Mouse (Mus musculus) intestine, embryonic 16.5 days (tissue): ENCODE data around the gene Gjd3. TPM values are rescaled to one million over a fixed set of nuclear protein-coding genes. Genes with fewer than 3 reads are reported as not detected.
"Not testable (repeated sequence)": the region's sequence is repeated elsewhere in the genome, so short reads cannot be mapped to it uniquely, and the experiment has no call there.

ENCODE experiments used
- ATAC-seq: fragments of 200-750 bp; cut with Nextera tagmentation; 2 replicates; pipeline ENCODE4 v1.8.0; 2017; ENCODE audit warnings: moderate TSS enrichment, moderate library complexity
- H3K27ac ChIP-seq: fragments of 300-500 bp; sonication (generic); 2 replicates; pipeline ENCODE4 v1.5.1; 2014; ENCODE audit warnings: mild to moderate bottlenecking, low read length
- H3K27me3 ChIP-seq: fragments of 300-500 bp; sonication (generic); replicated peaks from 2 replicates; pipeline ENCODE4 v1.6.1; 2014; ENCODE audit warnings: low read length, control low read depth, mixed read lengths; ENCODE audit not compliant: control insufficient read depth, insufficient read depth
- H3K36me3 ChIP-seq: fragments of 300-500 bp; sonication (generic); 2 replicates; pipeline ENCODE4 v1.6.1; 2014; ENCODE audit warnings: low read length, control low read depth; ENCODE audit not compliant: control insufficient read depth, insufficient read depth
- H3K4me1 ChIP-seq: fragments of 300-500 bp; sonication (generic); 2 replicates; pipeline ENCODE4 v1.6.1; 2014; ENCODE audit warnings: low read length, control low read depth, mixed read lengths; ENCODE audit not compliant: control insufficient read depth, insufficient read depth
- H3K4me2 ChIP-seq: fragments of 300-500 bp; sonication (generic); 2 replicates; pipeline ENCODE4 v1.6.1; 2014; ENCODE audit warnings: low read depth, low read length, control low read depth
- H3K4me3 ChIP-seq: fragments of 300-500 bp; sonication (generic); 2 replicates; pipeline ENCODE4 v1.5.1; 2014; ENCODE audit warnings: mild to moderate bottlenecking, low read length
- H3K9ac ChIP-seq: fragments of 300-500 bp; sonication (generic); 2 replicates; pipeline ENCODE4 v1.6.1; 2014; ENCODE audit warnings: low read depth, low read length
- H3K9me3 ChIP-seq: fragments of 300-500 bp; sonication (generic); 2 replicates; pipeline ENCODE4 v1.6.1; 2016; ENCODE audit warnings: low read length, control low read depth; ENCODE audit not compliant: control insufficient read depth
- WGBS: fragments of 180-500 bp; shearing (Covaris S2); extraction: QIAGEN DNeasy Blood & Tissue Kit; methylation state at CpG from one replicate; pipeline ENCODE4 v1.1.7; 2014; 5-methylcytosine and 5-hydroxymethylcytosine counted together
- polyA plus RNA-seq: library from polyadenylated mRNA; unstranded; fragments of >200 nt; fragmentation: Nextera tagmentation; extraction: Ambion mirVana; gene quantifications from 2 replicates; pipeline ENCODE4 v1.2.1, GENCODE M21; 2015

The Gjd3 gene
- polyA plus RNA-seq, 1 experiment from 2014 or later: not detected

- no peak overlapping the region for H3K4me3 ChIP-seq
- no peaks in the 10 kb centered on the region for H3K27me3 ChIP-seq
- H3K4me2 ChIP-seq: no peak overlapping the region
- 89% methylated on average over 1 of the region's 1 CpGs for WGBS
- no peaks in the 10 kb centered on the region for H3K4me1 ChIP-seq
- H3K9me3 ChIP-seq: no peaks in the 10 kb centered on the region
- peaks cover 12% of the 10 kb centered on the region for H3K36me3 ChIP-seq
- H3K9ac ChIP-seq: no peak overlapping the region
- no peak overlapping the region for H3K27ac ChIP-seq
- no peak for ATAC-seq
Measured at GRCm38 (mm10) chr11:99013856-99014255, 31.0 kb upstream of the Gjd3 start.

DNA sequence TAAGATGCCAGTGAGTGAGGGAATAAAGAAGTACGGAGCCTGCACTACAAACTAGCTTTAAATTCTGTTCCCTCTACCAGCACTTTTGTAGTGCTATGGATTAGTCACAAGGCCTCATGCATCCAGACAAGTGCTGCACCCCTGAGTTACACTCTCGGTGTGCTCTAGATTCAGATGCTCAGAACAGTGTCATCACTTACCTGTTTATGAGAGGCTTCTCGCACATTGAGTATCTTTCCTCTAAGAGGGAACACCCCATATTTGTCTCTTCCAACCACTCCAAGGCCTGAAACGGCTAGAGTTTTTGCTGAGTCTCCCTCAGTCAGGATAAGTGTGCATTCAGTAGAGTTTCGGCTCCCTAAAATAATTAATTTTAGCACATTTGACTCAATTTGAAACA is 27.9 kb upstream of the Gjd3 start:
- no peak overlapping the region for H3K9ac ChIP-seq
- ATAC-seq: no peak
- no peak overlapping the region for H3K4me3 ChIP-seq
- H3K27ac ChIP-seq: no peak overlapping the region
- H3K9me3 ChIP-seq: no peaks in the 10 kb centered on the region
- no peak overlapping the region for H3K4me2 ChIP-seq
- H3K4me1 ChIP-seq: no peaks in the 10 kb centered on the region
- H3K36me3 ChIP-seq: peaks cover 14% of the 10 kb centered on the region
- no peaks in the 10 kb centered on the region for H3K27me3 ChIP-seq
- 93% methylated on average over 5 of the region's 5 CpGs for WGBS

DNA sequence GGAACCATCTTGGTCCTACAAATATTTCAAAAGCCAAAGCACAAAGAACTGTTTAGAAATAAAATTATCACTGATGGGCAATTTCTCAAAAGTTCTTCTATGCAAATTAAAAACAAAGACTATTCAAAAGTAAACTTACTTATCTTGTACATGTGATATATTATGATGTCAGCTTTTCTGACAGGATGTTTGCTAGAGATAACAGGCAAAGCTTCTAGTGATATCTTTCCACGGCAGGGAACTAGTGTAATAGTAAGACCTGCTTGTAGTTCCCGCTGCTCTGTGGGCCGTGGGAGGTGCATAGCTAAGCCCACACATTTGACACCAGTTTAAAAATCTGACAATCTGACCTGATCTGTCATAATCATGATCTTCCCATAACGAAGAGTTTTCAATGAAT is 27.3 kb upstream of the Gjd3 start:
- Histone ChIP-seq H3K36me3 (peaks cover 10% of the 10 kb centered on the region), H3K4me1 (no peaks in the 10 kb centered on the region), H3K27ac (no peak overlapping the region), H3K27me3 (no peaks in the 10 kb centered on the region), H3K4me2 (no peak overlapping the region), H3K4me3 (no peak overlapping the region), H3K9me3 (no peaks in the 10 kb centered on the region), H3K9ac (no peak overlapping the region)
- no peak for ATAC-seq
- WGBS: 76% methylated on average over 4 of the region's 4 CpGs

- H3K4me3 ChIP-seq: no peak overlapping the region
- 88% methylated on average over 9 of the region's 9 CpGs for WGBS
- H3K4me2 ChIP-seq: no peak overlapping the region
- no peak for ATAC-seq
- no peaks in the 10 kb centered on the region for H3K9me3 ChIP-seq
- H3K36me3 ChIP-seq: peaks cover 16% of the 10 kb centered on the region
- no peaks in the 10 kb centered on the region for H3K27me3 ChIP-seq
- H3K4me1 ChIP-seq: no peaks in the 10 kb centered on the region
- no peak overlapping the region for H3K9ac ChIP-seq
- no peak overlapping the region for H3K27ac ChIP-seq
Measured at GRCm38 (mm10) chr11:99006788-99007187, 24.0 kb upstream of the Gjd3 start.

DNA sequence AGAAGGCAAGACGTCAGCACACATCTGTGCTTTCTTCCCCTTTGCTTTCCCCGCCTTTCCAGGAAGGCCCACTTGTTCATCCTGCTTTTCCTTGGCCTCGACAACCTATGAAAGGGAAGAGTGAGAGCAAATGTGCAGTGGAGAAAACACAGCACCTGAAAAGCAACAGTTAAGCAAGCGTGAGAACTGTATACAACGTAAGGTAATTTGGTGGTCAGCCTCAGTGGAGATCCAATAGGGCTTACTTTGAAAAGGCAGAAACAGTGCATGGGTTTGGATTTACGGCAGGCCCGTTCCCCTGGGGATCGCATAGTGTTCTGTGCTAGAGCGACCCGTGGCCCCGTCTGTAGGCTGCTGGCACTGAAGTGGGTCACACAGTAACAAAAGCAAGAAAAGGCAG is 16.4 kb upstream of the Gjd3 start:
- no peaks in the 10 kb centered on the region for H3K4me1 ChIP-seq
- WGBS: 92% methylated on average over 11 of the region's 11 CpGs
- H3K36me3 ChIP-seq: peaks cover 38% of the 10 kb centered on the region
- no peak for ATAC-seq
- H3K9ac ChIP-seq: no peak overlapping the region
- H3K27me3 ChIP-seq: no peaks in the 10 kb centered on the region
- H3K27ac ChIP-seq: no peak overlapping the region
- H3K4me3 ChIP-seq: no peak overlapping the region
- H3K4me2 ChIP-seq: no peak overlapping the region
- H3K9me3 ChIP-seq: no peaks in the 10 kb centered on the region

GRCm38 (mm10) chr11:98998776-98999175 is 16.0 kb upstream of the Gjd3 start:
- Histone ChIP-seq H3K36me3 (peaks cover 39% of the 10 kb centered on the region), H3K27me3 (no peaks in the 10 kb centered on the region), H3K9ac (no peak overlapping the region), H3K4me1 (no peaks in the 10 kb centered on the region), H3K4me2 (no peak overlapping the region), H3K27ac (no peak overlapping the region), H3K9me3 (no peaks in the 10 kb centered on the region), H3K4me3 (no peak overlapping the region)
- no peak for ATAC-seq

GRCm38 (mm10) chr11:98997659-98998058 is 14.8 kb upstream of the Gjd3 start:
- H3K27ac ChIP-seq: no peak overlapping the region
- no peaks in the 10 kb centered on the region for H3K27me3 ChIP-seq
- H3K9ac ChIP-seq: no peak overlapping the region
- H3K4me2 ChIP-seq: no peak overlapping the region
- peaks cover 39% of the 10 kb centered on the region for H3K36me3 ChIP-seq
- 74% methylated on average over 4 of the region's 4 CpGs for WGBS
- no peak for ATAC-seq
- no peaks in the 10 kb centered on the region for H3K4me1 ChIP-seq
- no peak overlapping the region for H3K4me3 ChIP-seq
- no peaks in the 10 kb centered on the region for H3K9me3 ChIP-seq

DNA sequence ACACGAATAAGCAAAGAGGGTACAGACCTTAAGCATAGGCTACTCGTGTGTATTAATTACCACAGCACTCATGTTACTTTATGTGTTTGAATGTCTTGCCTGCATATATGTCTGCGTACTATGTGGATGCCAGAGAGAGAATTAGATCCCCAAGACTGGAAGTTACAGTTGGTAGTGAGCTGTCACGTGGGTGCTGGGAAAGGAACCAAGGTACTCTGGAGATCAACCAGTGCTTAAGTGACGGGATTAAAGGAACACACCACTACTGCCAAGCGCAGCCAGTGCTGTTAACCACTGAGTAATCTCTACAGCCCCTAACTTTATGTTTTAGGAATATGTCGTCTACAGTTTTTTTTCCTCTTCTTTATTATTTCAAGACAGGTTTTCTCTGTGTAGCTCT is 13.2 kb upstream of the Gjd3 start:
- Histone ChIP-seq H3K9me3 (no peaks in the 10 kb centered on the region), H3K27ac (no peak overlapping the region), H3K9ac (no peak overlapping the region), H3K4me1 (no peaks in the 10 kb centered on the region), H3K4me2 (no peak overlapping the region), H3K36me3 (peaks cover 35% of the 10 kb centered on the region), H3K27me3 (no peaks in the 10 kb centered on the region), H3K4me3 (no peak overlapping the region)
- ATAC-seq: no peak
- 93% methylated on average over 7 of the region's 7 CpGs for WGBS

DNA sequence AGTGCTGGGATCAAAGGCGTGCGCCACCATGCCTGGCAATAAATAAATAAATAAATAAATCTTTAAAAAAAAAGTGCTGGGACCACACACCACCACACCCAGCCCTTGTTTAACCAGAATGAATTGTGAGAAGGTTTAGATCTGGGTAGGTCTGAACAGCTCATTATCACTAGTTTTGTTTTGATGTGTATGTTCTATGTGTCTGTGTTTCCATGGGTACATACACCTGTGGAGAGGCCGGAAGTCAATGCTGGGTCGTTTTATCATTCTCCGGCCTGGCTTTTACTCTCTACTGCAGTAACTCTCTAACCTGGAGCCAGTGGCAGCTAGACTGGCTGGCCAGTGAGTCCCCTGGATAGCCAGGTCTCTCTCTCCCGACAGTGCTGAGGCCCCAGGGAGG is 8.1 kb upstream of the Gjd3 start:
- ATAC-seq: no peak
- no peak overlapping the region for H3K4me3 ChIP-seq
- H3K4me2 ChIP-seq: no peak overlapping the region
- no peak overlapping the region for H3K27ac ChIP-seq
- peaks cover 13% of the 10 kb centered on the region for H3K36me3 ChIP-seq
- no peaks in the 10 kb centered on the region for H3K4me1 ChIP-seq
- no peaks in the 10 kb centered on the region for H3K9me3 ChIP-seq
- H3K27me3 ChIP-seq: no peaks in the 10 kb centered on the region
- WGBS: 81% methylated on average over 6 of the region's 6 CpGs
- no peak overlapping the region for H3K9ac ChIP-seq

DNA sequence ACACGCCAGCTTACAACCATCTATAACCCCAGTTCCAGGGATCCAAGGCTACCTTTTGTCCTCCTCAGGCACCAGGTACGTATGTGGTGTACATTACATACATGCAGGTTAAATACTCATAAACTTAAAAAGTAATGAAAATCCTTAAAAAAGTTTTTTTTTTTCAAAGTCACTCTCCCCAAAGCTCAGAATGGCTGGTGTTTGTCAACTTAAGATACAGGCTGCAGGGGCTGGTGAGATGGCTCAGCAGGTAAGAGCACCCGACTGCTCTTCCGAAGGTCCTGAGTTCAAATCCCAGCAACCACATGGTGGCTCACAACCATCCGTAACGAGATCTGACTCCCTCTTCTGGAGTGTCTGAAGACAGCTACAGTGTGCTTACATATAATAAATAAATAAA is 5.4 kb upstream of the Gjd3 start:
- not testable (repeated sequence) for H3K9me3 ChIP-seq, H3K4me1 ChIP-seq, ATAC-seq, H3K4me3 ChIP-seq, H3K36me3 ChIP-seq, H3K27me3 ChIP-seq, H3K27ac ChIP-seq, H3K4me2 ChIP-seq, H3K9ac ChIP-seq
- WGBS: 88% methylated on average over 6 of the region's 6 CpGs
